Mouse (Mus musculus) T-helper 2 cell (primary cell): ENCODE results near the gene Dhodh.

Experiments
- in situ Hi-C: fragments of 300-600 bp; cut with MboI, MseI; formaldehyde crosslinking; loops from one replicate; pipeline ENCODE4 v1.15.1; 2025; ENCODE audit warnings: high pct_unique_total_duplicates

Gene Dhodh

DNA sequence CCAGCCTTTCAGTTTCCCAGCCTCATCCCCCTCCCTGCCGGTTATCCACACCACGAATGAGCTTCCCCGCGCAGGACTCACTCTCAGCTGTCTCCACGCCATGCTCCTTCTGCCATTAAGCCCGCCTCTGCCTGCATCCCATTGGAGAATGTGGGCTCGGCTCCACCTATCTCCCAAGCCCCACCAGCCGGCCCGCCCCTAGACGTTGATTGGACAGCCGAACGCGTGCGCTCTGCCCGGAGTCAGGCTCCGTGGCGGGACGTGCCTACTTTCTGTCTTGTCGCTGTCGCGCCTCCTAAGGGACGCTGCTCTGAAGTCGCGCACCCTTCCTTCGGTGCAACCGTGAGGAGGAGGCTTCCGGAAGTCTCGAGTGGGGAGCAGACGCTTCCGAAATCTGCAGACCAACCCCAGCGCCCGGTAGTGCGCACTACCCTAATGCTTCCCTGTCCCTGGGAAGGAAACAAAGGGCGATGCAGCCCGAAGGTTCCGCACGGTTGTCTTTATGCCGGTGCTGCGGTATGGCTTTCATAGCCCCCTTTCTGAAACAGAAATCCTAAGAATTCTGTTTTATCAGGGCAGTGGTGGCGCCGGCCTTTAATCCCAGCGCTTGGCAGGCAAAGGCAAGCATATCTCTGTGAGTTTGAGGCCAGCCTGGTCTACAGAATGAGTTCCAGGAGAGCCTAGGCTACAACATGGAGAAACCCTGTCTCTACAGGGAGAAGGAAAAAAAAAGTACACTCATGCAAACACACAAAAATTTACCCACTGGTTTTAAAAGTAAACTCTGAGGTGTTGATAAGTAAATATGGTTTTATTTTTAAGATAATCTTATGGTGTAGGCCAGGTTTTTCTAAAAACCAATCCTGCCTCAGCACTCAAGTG, at the start of gene Dhodh:
TSS of gene Dhodh (minus strand) at position 403 of the 882 bp plus-strand sequence.
- in situ Hi-C loops = loop anchor here (5.0 kb wide), 1 partner anchor 84 kb away; the partner anchor contains the start of gene Ist1

DNA sequence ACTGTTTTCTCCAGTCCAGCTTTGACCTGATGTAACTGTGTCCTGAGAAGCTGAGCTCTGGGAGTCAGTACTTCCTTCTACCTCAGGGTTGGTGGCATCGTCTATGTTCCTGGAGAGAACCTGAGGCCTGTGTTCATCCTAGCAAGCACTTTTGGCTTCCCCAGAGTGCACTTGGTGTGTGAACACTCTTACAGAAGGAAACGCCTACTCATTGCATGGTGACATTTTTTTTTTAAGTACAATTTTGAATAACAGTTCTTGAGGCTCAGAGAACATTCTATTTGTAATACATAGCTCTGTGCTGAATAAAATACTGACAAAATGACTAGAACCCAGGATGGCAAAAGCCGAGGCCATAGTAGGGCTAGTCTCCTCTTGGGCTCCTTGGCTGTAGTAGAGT, 48.4 kb upstream of the Dhodh start:
- in situ Hi-C loops = no loop called here

DNA sequence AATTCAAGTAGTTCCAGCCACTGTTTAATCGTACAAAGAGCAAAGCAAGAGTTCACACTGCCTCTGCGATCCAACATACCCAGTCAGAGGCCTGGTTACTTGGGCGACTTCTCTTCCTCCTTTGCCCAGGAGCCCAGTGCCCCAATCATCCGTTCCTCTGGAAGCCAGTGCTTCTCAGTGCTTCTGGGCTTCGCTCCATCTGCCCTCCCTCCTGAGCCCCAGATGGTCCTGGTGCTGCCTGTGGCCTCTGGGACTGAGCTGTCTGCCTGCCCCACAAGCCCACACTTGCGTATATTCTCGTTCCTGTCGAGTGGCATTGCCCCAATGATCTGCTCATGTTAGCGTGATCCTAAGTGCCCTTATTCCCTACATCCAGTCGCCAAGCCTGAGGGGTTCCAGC, 42.3 kb upstream of the Dhodh start:
- in situ Hi-C loops = no loop called here

DNA sequence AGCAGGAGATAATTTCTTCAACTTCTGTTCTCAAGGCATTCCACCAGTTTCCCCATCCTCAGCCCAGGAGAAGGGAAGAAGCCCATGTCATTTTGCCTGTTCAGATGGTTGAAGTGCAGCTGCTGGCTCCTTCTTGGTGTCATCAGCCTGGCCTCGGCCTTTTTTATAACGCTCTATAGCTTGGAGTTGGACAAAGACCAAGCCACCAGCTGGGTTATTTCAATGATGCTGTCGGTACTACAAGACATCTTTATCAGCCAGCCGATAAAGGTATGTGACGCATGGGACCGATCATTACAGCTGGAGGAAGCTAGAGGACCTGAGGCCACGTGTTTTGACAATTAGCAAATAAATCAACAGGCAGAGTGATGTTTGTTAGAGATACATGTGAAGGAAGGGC, 40.0 kb upstream of the Dhodh start:
- in situ Hi-C loops = no loop called here

DNA sequence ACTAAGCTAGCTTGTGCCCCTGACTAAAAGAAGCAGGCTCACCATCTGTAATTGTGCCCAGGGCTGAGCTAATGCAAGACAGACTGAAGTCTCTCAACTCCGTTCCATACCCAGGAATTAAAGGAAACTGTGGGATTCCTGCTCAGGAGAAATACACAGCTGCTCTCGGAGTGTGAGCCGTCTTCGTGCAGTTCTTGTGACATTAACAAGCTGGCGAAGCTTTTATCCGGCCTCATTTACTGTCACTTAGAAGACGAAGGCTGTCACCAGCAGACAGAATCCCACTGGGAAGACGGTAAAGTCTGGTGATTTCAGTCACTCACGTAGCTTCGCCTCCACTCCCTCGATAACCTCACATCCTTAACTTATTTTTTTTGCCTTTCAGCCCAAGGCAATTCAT, 38.9 kb upstream of the Dhodh start:
- in situ Hi-C loops = no loop called here

DNA sequence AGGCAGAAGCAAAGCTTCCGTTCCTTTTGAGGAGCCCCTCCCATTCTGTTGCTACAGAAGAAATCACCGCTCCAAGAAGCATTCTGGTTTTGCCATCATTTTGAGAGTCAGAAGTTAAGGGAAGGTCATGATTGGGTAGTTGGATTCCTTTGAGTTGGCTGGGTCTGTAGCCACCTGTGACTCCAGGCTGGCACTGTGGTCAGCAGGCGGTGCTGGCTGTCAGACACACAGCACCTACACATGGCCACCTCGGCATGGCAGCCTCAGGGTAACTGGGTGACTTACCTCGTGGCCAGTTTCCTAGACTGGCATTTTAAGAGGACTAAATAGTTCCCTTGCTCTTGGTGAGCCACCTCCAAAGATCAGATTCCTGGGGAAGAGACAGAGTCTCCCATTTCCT, 32.8 kb upstream of the Dhodh start:
- in situ Hi-C loops = no loop called here

DNA sequence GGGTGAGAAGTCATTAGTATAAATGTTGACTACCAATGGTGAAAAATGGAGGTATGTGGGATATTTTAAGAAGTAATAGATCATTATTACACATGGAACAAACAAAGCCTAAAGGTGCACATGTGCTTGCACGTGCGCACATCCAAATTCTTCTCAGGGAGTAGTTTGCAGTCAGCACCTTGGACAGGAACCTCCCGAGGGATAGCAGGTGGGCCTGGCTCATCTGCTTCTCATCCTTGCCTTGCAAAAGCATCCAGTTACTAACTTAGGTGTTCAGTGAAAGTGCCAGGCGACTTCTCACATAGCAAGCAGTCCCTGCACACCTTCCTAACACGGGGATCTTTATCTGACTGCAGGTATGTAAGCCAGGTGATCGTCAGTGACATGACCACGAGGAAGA, 31.9 kb upstream of the Dhodh start:
- in situ Hi-C loops = no loop called here

DNA sequence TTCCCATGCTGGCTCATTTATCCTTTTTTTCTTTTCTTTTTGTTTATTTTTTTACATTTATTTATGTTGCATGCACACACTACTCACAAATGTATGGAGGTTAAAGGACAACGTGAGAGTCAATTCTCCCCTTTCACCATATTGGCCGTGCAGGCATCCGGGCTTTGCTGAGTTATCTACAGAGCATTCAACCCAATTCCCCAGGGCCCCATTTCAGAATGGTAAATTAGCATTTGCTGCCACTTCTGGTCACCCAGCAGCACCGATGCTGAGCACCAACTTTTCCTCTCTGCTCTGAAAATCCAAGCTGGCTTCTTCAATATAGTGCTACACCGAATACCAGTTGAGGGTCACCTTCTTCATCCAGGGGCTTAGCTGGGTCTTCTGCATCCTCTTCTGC, 30.4 kb upstream of the Dhodh start:
- in situ Hi-C loops = no loop called here

DNA sequence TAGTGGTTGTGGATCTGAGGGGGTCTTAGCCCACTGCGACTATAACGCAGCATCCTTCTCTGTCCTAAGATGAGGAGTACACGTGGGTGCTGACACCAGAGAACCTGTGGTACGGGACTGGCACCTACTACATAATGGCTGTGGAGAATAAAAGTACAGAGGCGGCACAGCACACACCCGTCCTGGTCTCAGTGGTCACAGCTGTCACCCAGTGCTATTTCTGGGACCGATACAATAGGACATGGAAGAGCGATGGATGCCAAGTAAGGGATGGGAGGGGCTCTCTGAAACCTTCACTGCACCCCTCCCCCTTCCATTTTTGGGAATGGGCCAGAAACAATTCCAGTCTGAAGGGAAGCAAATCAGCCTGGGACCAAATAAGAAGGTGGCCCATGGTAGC, 26.7 kb upstream of the Dhodh start:
- in situ Hi-C loops = no loop called here

DNA sequence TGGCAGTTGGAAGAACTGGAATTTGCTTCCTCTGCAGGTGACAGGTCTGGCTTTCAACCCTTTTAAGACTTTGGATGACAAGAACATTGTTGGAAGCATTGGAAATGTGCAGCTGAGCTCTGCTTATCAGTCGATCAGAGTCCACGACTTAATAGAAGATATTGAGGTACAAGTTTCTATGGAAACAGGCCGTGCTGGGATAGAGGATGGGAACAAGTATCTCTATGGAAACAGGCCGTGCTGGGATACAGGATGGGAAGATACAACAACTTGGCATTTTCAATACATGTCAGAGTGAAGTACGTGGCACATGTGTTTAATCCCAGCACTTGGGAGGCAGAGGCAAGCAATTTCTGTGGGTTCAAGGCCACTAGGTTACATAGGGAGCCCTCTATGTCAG, 24.0 kb upstream of the Dhodh start:
- in situ Hi-C loops = no loop called here

DNA sequence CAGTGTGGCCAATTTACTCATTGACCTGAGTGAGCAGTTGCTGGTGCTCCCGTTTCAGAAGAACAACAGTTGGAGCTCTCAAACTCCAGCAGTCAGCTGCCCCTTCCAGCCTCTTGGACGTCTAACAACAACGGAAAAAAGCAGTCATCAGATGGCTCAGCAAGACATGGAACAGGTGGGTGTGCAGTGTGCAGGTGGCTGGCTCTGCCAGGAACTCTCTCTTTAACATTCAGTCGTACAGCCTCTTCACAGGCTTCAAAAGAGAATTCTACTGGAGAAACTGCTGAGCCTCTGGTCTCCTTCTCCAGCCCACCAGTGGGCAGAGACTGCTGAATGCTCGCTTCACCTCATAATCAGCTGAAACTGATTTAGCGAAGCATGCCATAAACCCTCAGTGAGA, 20.2 kb upstream of the Dhodh start:
- in situ Hi-C loops = no loop called here

DNA sequence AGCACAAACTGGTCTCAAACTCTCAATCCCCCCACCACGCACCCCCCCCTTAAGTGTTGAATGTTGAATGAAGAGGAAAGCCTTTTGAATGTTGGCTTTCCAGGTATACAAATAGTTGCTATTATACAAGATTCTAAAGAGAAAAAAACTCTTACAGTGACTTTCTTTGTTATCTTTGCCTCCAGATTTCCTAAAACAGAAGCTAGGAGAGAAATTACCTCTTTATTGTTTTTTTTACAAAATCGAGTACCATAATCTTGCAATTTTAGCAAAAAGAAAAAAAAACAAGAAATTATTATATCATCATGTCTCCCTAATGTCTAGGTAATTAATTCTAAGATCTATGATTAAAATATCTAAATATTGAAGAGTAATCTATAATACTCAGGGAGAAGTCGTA, 7.1 kb upstream of the Dhodh start:
- in situ Hi-C loops = no loop called here

DNA sequence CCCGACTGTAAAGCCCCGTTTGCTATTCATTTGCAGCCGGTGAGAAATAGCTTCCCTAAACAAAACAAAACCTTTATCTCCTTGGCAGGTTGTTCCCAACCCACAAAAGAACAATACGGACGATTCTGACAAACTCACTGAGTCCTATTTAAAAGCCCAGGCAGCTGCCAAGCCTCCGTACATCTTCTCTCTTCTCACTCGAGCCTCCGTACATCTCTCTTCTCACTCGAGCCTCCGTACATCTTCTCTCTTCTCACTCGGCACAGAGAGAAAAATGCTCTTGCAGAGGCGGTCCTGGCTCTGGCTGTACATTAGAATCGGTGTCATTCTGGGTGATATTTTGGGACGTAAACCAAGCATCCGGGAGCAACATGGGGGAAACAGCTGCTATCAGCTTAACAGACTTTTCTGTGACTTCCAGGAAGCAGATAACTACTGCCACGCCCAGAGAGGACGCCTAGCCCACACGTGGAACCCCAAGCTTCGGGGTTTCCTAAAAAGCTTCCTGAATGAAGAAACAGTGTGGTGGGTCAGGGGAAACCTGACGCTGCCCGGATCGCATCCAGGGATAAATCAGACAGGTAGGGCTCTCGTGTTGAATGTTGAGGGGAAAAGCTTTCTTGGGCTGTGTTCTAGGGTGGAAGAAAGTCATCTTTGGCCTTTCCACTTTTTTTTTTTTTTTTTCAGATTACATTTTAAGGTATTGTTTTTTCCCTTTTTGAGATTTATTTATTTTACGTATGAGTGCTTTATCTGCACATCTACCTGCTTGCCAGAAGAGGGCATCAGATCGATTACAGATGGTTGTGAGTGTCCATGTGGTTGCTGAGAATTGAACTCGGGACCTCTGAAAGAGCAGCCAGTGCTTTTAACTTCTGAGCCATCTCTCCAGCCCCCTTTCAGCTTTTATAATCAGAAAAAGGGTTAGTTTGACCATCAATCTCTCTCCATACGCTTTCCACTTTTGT, 6.1 kb upstream of the Dhodh start, which contains the start of gene Pkd1l3:
TSS of gene Pkd1l3 (plus strand) at position 275 of the 968 bp plus-strand sequence.
- in situ Hi-C loops = no loop called here

DNA sequence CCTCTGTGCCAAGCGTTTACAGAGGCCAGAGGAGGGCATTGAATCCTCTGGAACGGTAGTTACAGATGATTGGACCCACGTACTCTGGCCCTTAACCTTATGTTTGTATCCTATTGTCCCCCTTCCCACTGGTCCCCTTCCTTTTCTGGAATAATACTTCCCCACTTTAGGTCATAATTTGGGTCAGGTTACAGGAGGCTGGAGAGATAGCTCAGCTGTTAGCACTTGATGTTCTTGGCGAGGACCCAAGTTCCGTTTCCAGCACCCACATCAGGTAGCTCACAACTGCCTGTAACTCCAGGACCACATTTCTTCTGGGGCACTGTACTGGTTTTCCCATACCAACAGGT, 655 bp upstream of the Dhodh start:
- in situ Hi-C loops = loop anchor here (5.0 kb wide), 1 partner anchor 83 kb away; the partner anchor contains the start of gene Ist1

DNA sequence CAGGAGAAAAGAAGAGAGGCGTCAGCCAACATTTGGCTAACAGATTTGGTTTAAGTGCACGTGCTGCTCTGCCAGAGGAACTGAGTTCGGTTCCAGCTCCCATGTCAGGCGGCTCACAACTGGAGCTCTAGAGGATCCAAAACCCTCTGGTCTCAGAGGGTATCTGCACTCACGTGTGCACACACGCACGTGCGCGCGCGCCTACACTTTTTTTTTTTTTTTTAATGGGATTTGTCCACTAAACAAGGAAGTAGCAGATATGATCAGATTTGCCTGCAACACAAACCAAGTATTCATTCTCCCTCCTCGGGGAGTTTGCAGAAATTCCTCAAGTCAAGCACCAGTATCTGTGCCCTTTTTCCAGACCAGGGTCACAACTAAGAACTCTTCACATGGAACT, 823 bp downstream of the Dhodh start:
- in situ Hi-C loops = loop anchor here (5.0 kb wide), 1 partner anchor 85 kb away; the partner anchor contains the start of gene Ist1

DNA sequence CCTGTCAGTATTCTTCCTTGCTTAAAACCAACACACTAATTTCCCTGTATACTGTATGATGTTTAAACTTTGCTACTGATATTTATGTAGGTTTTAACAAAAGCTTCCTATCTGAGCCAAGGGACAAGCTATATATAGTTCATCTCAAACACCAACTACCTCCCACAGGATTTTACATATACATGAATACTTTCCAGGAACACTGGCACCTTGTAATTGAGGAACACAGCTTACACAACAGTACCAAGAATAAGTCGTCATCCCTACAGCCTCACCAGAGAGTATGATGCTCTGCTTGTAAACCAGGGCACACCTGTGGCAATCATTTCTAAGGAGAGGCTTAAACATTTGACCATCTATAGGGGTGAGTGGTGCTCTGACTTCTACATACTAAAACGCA, 1.7 kb downstream of the Dhodh start:
- in situ Hi-C loops = loop anchor here (5.0 kb wide), 1 partner anchor 86 kb away; the partner anchor contains the start of gene Ist1

DNA sequence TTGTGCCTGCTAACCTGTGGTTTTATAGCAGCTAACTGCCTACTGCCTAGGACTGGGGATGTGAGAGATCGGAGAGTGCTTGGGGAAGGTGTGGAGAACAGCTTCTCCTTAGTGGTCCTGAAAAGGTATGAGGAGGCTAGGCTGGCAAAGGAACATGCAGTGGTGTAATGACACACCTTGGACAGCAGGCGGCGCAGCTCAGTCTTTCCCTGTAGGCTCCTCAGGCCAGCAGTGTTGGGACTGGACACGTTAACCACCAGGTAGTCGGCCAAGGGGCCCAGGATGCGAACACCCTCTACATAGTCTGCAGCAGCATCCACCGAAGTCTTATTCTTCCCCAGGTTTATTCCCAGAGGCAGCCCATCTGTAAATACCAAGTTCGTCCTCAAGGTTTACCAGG, 12.6 kb downstream of the Dhodh start:
- in situ Hi-C loops = loop anchor here (5.0 kb wide), 1 partner anchor 621 kb away; the partner anchor contains the start of gene Cmtr2

DNA sequence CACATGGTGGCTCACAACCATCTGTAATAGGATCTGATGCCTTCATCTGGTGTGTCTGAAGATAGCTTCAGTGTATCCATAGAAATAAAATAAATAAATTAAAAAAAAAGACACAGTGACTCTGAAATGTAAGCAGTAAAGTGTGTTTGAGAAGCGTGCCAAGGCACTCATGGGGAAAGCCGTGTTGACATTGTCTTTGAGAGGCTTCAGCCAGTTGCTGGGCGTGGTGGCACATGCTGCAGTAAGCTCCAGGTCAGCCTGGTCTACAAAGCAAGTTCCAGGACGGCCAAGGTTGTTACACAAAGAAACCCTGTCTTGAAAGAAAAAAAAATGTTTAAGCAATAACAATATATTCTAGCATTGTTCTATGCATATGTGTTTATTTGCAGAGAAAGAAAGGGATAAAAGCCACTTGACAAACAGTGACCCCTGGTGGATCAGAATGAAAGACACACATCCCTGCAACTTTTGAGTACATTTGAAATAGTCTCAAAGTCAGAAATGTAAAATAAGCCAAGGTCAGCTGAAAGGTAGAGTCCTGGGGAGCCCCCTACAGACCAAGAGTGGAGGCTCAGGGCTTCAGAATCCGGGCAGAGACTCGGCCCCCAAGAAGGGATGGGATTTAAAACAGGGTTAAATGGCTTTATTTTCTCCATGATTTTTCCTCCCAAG, 15.2 kb downstream of the Dhodh start:
- in situ Hi-C loops = no loop called here

DNA sequence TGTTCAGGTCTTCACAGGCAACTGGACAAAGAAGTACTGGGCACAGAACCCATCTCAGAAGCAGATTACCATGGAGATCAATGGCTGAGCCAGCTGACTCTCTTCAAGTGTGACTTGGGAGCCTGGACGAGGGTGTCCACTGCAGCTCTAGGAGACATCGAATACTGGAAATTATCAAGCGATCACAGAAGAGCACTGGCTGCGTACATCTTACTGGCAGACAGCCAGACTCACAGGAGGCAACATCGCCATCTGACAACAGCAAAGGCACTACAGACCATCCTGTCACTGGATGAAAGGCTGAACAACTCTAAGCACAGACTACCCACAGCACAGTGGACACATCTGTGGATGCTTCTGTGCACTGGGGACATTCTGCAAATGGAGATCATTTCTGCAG, 16.3 kb downstream of the Dhodh start:
- in situ Hi-C loops = no loop called here

DNA sequence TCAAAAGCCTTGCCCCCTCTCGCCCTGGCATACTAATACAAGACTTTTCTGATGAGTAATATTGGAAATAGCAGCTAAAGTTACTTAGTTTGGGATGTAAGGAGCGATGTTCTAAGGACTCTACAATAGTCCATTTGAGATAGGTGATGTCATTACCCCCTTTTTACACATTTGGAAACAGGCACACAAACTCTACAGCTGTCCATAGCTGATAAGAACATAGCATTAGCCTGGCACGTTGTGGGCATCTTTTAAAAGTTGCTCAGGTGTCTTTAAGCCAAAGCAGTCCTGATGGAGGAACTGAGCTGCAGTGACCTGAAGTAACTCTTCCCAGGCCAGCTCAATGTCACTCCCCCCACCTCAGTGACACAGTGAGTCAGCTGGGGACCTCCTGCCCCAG, 17.1 kb downstream of the Dhodh start:
- in situ Hi-C loops = no loop called here

DNA sequence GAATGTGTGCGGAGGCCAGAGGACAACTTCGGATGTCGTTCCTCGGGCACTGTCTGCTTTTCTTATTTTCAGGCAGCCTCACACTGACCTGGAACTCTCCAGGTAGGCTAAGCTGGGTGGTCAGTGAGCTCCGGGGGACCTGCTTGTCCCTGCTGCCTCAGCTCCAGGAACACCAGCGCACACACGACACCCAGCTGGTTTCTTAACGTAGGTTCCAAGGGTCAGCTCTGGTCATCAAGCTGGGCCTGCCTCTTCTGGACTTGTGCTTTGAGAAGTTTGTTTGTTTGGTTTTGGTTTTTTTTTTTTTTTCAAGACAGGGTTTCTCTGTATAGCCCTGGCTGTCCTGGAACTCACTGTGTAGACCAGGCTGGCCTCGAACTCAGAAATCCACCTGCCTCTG, 17.6 kb downstream of the Dhodh start:
- in situ Hi-C loops = no loop called here
